Mouse (Mus musculus): ENCODE data around the gene Maco1. TPM values are rescaled to one million over a fixed set of nuclear protein-coding genes. Genes with fewer than 3 reads are reported as not detected.

Maco1 gene
- polyA plus RNA-seq, 1 experiment from 2014 or later = 22.6 TPM

DNA sequence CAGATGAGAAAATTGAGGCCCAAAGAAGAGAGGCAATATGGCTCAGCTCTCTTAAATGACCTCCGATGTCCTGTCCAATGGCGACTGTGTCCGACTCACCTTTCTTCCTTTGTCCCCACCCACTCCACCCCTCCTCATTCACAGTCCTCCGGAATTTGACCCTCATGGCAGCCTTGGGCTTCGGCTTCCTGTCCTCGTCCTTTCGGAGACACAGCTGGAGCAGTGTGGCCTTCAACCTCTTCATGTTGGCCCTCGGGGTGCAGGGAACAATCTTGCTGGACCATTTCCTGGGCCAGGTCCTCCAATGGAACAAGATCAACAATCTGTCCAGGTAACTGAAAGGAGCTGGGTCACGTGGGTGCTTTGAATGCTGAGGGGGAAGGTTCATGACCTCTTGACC is 23.0 kb upstream of the Maco1 start:
- H3K4me3 ChIP-seq (ENCODE audit: low read depth, low read length) = no peak overlapping the region
- H3K36me3 ChIP-seq (ENCODE audit: control insufficient read depth, insufficient read depth, low read length) = no peaks in the 10 kb centered on the region
- no peak overlapping the region for H3K27ac ChIP-seq (ENCODE audit: low read depth, low read length)
- no peaks in the 10 kb centered on the region for H3K9me3 ChIP-seq (replicated peaks; ENCODE audit: control insufficient read depth, low read length)
- no peak overlapping the region for H3K9ac ChIP-seq (ENCODE audit: low read depth, low read length)
- WGBS (ENCODE audit: insufficient replicate concordance) = 80% methylated on average over 9 of the region's 9 CpGs
- no peak overlapping the region for H3K4me2 ChIP-seq
- no peaks in the 10 kb centered on the region; the same call in 1 of the 2 replicates for H3K4me1 ChIP-seq (ENCODE audit: control insufficient read depth, insufficient read depth, low read length)
- no peaks in the 10 kb centered on the region for H3K27me3 ChIP-seq (ENCODE audit: control insufficient read depth, insufficient read depth, low read length)
- no peak for ATAC-seq (replicated peaks; ENCODE audit: insufficient number of reproducible peaks, low FRiP score, low TSS enrichment)

DNA sequence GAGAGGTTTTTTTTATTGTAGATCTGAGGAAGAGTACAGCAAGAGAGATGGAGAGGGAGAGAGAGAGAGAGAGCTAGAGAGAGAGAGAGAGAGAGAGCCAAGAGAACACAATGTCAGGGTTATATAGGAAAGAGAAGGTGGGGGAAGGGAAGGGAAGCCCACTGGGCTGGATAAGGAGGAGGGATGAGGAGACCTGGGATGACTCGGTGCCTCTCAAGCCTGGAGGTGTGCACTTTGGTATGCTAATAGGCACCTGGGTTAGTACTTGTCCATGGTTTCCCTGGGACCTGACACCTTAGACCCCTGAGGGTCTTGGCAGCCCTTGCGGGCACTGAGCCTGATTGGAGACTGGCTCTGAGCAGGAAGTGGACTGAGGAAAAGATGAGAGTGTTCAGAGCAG is 18.8 kb upstream of the Maco1 start:
- 42% methylated on average over 2 of the region's 2 CpGs for WGBS (ENCODE audit: insufficient replicate concordance)

DNA sequence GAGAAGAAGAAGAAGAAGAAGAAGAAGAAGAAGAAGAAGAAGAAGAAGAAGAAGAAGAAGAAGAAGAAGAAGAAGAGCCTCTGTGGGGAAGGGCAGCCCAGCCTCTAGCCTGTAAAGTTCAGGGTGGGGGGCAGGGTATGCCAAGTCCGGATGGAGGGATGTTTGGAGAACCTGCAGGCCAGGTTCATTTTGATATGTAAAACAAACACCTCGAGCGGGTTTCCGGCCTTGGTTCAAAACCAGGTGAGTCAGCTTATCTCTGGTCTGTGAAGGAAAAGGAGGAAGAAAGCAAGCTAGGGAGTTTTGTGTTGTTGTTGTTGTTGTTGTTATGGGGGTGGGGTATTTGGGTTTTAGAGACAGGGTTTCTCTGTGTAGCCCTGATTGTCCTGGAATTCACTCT is 18.3 kb upstream of the Maco1 start:
- no peak overlapping the region for H3K27ac ChIP-seq (ENCODE audit: low read depth, low read length)
- 24% methylated on average over 4 of the region's 4 CpGs for WGBS (ENCODE audit: insufficient replicate concordance)
- peaks cover 15% of the 10 kb centered on the region for H3K4me1 ChIP-seq (ENCODE audit: control insufficient read depth, insufficient read depth, low read length)
- no peak overlapping the region for H3K9ac ChIP-seq (ENCODE audit: low read depth, low read length)
- no peak overlapping the region for H3K4me2 ChIP-seq
- no peaks in the 10 kb centered on the region for H3K36me3 ChIP-seq (ENCODE audit: control insufficient read depth, insufficient read depth, low read length)
- ATAC-seq (replicated peaks; ENCODE audit: insufficient number of reproducible peaks, low FRiP score, low TSS enrichment) = no peak
- no peak overlapping the region for H3K4me3 ChIP-seq (ENCODE audit: low read depth, low read length)
- peaks cover 12% of the 10 kb centered on the region for H3K27me3 ChIP-seq (ENCODE audit: control insufficient read depth, insufficient read depth, low read length)
- no peaks in the 10 kb centered on the region for H3K9me3 ChIP-seq (replicated peaks; ENCODE audit: control insufficient read depth, low read length)

More for the DNA sequence above, 18.8 kb upstream of the Maco1 start:
- Histone ChIP-seq H3K4me2 (no peak overlapping the region), H3K9me3 (replicated peaks; ENCODE audit: control insufficient read depth, low read length) (no peaks in the 10 kb centered on the region), H3K27me3 (ENCODE audit: control insufficient read depth, insufficient read depth, low read length) (peaks cover 12% of the 10 kb centered on the region), H3K4me1 (ENCODE audit: control insufficient read depth, insufficient read depth, low read length) (peaks cover 15% of the 10 kb centered on the region), H3K4me3 (ENCODE audit: low read depth, low read length) (no peak overlapping the region), H3K36me3 (ENCODE audit: control insufficient read depth, insufficient read depth, low read length) (no peaks in the 10 kb centered on the region), H3K27ac (ENCODE audit: low read depth, low read length) (no peak overlapping the region), H3K9ac (ENCODE audit: low read depth, low read length) (no peak overlapping the region)
- ATAC-seq (replicated peaks; ENCODE audit: insufficient number of reproducible peaks, low FRiP score, low TSS enrichment) = no peak

DNA sequence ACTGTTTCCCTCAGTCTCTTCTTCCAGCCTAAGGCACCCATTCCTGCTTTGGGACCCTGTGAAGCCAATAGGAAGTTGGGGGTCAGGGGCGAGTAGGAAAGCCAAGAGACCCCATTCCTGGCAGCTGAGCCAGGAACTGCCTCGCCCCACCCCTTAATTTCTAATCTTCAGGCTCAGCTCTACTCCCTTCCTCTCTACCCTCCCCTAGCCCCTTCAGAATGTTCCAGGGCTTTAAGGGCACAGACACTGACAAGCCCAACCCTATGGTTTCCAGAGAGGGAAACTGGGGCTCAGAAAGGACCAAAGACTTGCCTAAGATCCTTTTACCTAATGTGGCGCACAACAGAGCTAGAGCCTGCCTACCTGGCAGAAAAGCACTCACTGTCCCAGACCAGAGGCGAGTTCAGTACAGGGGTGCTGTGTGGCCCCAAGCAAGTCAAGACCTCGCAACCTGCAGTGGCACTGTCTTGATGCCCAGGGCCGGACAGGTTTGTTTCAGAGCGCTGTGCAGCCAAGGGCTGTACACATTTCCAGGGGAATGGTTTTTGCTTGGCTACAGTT is 16.8 kb upstream of the Maco1 start:
- Histone ChIP-seq H3K4me1 (ENCODE audit: control insufficient read depth, insufficient read depth, low read length) (peaks cover 15% of the 10 kb centered on the region), H3K36me3 (ENCODE audit: control insufficient read depth, insufficient read depth, low read length) (no peaks in the 10 kb centered on the region), H3K9ac (ENCODE audit: low read depth, low read length) (peak overlapping the region; percentile 69), H3K4me3 (ENCODE audit: low read depth, low read length) (peak overlapping the region; percentile 30), H3K27me3 (ENCODE audit: control insufficient read depth, insufficient read depth, low read length) (peaks cover 12% of the 10 kb centered on the region), H3K4me2 (peak overlapping the region; percentile 71), H3K27ac (ENCODE audit: low read depth, low read length) (peak overlapping the region; percentile 82), H3K9me3 (replicated peaks; ENCODE audit: control insufficient read depth, low read length) (no peaks in the 10 kb centered on the region)
- 35% methylated on average over 7 of the region's 7 CpGs for WGBS (ENCODE audit: insufficient replicate concordance)
- ATAC-seq (replicated peaks; ENCODE audit: insufficient number of reproducible peaks, low FRiP score, low TSS enrichment) = peak; percentile 53; the same call in 1 of the 2 replicates

DNA sequence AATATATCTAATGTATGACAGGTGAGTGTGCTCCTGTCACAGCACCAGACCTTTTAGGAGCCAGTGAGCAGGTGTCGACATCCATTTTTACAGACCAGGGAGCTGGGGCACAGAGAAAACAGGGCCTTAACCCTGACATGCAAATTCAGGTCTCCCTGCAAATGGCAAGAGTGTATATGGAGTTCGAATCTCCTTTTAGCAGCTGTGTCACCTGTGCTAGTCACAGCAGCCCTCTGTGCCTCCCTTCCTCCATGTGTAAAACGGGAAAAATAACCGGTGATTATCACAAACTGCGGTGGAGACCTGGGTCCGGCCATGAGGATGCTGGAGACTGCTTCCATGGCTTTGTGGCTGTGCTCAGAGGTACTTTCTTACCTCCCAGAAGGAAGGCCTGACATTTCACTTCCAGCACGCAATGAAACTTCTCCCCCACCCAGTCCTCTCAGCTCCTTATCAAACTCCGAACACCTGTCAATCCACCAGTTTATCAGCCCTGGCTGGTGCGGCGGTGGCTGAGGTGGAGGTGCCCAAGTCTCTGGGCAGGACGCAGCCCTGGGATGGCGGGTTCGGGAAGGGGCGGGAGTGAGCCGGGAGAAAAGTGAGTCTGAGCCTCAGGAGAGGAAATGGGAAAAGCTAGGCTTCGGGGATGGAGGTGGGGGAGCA is 16.1 kb upstream of the Maco1 start:
- ATAC-seq (replicated peaks; ENCODE audit: insufficient number of reproducible peaks, low FRiP score, low TSS enrichment) = peak; percentile 79
- Histone ChIP-seq H3K36me3 (ENCODE audit: control insufficient read depth, insufficient read depth, low read length) (no peaks in the 10 kb centered on the region), H3K27me3 (ENCODE audit: control insufficient read depth, insufficient read depth, low read length) (peaks cover 12% of the 10 kb centered on the region), H3K4me2 (peak overlapping the region; percentile 71), H3K4me3 (ENCODE audit: low read depth, low read length) (peak overlapping the region; percentile 30), H3K27ac (ENCODE audit: low read depth, low read length) (peak overlapping the region; percentile 82), H3K4me1 (ENCODE audit: control insufficient read depth, insufficient read depth, low read length) (peaks cover 18% of the 10 kb centered on the region), H3K9ac (ENCODE audit: low read depth, low read length) (peak overlapping the region; percentile 69), H3K9me3 (replicated peaks; ENCODE audit: control insufficient read depth, low read length) (no peaks in the 10 kb centered on the region)
- 4% methylated on average over 16 of the region's 16 CpGs for WGBS (ENCODE audit: insufficient replicate concordance)

DNA sequence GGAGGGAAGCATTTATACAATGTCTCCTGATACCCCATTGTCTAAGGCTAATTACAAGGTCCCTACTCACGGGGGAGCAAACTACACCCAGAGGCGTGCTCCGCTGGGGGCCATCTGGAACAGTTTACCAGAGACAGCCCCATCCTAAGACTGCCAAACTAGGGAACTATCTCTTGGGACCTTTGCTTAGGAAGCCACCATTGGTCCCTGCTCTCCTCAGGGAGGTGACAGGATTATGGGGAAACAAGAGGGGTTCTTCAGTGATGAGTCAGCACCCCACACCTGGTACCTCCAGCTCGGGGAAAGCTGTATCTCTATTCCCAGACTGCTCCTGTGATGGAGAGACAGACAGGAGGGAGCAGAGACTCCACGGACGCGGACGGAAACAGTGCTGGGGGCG is 15.3 kb upstream of the Maco1 start:
- H3K4me2 ChIP-seq = peak overlapping the region; percentile 71

DNA sequence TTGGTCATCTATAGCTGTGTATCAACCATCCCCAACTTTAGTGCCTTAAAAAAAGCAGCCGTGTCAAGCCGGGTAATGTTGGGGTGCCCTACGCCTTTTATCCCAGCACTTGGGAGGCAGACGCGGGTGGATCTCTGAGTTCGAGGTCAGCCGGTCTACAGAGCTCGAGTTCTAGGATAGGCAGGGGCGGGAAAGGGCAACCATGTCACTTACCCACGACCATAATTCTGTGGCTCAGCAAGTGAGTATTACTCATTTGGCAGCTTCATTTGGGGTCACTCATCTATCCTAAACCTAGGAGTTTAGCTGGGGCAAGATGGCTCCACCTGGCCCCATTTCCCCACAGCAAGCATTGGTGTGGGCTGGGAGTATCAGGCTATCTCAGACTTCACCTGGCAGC is 14.9 kb upstream of the Maco1 start:
- Histone ChIP-seq H3K4me1 (ENCODE audit: control insufficient read depth, insufficient read depth, low read length) (peaks cover 18% of the 10 kb centered on the region), H3K4me3 (ENCODE audit: low read depth, low read length) (peak overlapping the region; percentile 30), H3K27me3 (ENCODE audit: control insufficient read depth, insufficient read depth, low read length) (peaks cover 12% of the 10 kb centered on the region), H3K9ac (ENCODE audit: low read depth, low read length) (peak overlapping the region; percentile 39; the same call in 1 of the 2 replicates), H3K9me3 (replicated peaks; ENCODE audit: control insufficient read depth, low read length) (no peaks in the 10 kb centered on the region), H3K27ac (ENCODE audit: low read depth, low read length) (peak overlapping the region; percentile 82; the same call in 1 of the 2 replicates), H3K36me3 (ENCODE audit: control insufficient read depth, insufficient read depth, low read length) (no peaks in the 10 kb centered on the region), H3K4me2 (peak overlapping the region; percentile 71)
- 84% methylated on average over 10 of the region's 10 CpGs for WGBS (ENCODE audit: insufficient replicate concordance)
- no peak for ATAC-seq (replicated peaks; ENCODE audit: insufficient number of reproducible peaks, low FRiP score, low TSS enrichment)

More for the DNA sequence above, 15.3 kb upstream of the Maco1 start:
- no peak for ATAC-seq (replicated peaks; ENCODE audit: insufficient number of reproducible peaks, low FRiP score, low TSS enrichment)
- H3K9ac ChIP-seq (ENCODE audit: low read depth, low read length) = peak overlapping the region; percentile 39; the same call in 1 of the 2 replicates
- peaks cover 18% of the 10 kb centered on the region for H3K4me1 ChIP-seq (ENCODE audit: control insufficient read depth, insufficient read depth, low read length)
- H3K4me3 ChIP-seq (ENCODE audit: low read depth, low read length) = peak overlapping the region; percentile 30
- no peaks in the 10 kb centered on the region for H3K9me3 ChIP-seq (replicated peaks; ENCODE audit: control insufficient read depth, low read length)
- WGBS (ENCODE audit: insufficient replicate concordance) = 21% methylated on average over 9 of the region's 9 CpGs
- H3K36me3 ChIP-seq (ENCODE audit: control insufficient read depth, insufficient read depth, low read length) = no peaks in the 10 kb centered on the region
- peak overlapping the region; percentile 82 for H3K27ac ChIP-seq (ENCODE audit: low read depth, low read length)
- peaks cover 12% of the 10 kb centered on the region for H3K27me3 ChIP-seq (ENCODE audit: control insufficient read depth, insufficient read depth, low read length)

DNA sequence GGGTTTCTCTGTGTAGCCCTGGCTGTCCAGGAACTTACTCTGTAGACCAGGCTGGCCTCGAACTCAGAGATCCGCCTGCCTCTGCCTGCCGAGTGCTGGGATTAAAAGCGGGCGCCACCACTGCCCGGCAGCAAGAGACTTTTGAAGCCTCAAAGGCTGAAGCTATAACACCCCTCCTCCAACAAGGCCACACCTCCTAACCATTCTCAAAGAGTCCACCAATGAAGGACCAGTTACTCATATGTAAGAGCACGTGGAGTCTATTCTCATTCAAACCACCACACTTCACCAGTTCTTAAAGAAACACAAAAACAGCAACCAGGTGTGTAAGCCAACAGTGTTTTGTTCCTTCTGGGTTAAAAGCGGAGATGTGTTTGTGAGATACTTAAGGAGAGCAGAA is 14.5 kb upstream of the Maco1 start:
- Histone ChIP-seq H3K4me3 (ENCODE audit: low read depth, low read length) (no peak overlapping the region), H3K27me3 (ENCODE audit: control insufficient read depth, insufficient read depth, low read length) (peaks cover 12% of the 10 kb centered on the region), H3K4me1 (ENCODE audit: control insufficient read depth, insufficient read depth, low read length) (peaks cover 18% of the 10 kb centered on the region), H3K36me3 (ENCODE audit: control insufficient read depth, insufficient read depth, low read length) (no peaks in the 10 kb centered on the region), H3K9ac (ENCODE audit: low read depth, low read length) (no peak overlapping the region), H3K27ac (ENCODE audit: low read depth, low read length) (no peak overlapping the region), H3K9me3 (replicated peaks; ENCODE audit: control insufficient read depth, low read length) (no peaks in the 10 kb centered on the region), H3K4me2 (peak overlapping the region; percentile 71)
- 83% methylated on average over 8 of the region's 8 CpGs for WGBS (ENCODE audit: insufficient replicate concordance)
- ATAC-seq (replicated peaks; ENCODE audit: insufficient number of reproducible peaks, low FRiP score, low TSS enrichment) = no peak

DNA sequence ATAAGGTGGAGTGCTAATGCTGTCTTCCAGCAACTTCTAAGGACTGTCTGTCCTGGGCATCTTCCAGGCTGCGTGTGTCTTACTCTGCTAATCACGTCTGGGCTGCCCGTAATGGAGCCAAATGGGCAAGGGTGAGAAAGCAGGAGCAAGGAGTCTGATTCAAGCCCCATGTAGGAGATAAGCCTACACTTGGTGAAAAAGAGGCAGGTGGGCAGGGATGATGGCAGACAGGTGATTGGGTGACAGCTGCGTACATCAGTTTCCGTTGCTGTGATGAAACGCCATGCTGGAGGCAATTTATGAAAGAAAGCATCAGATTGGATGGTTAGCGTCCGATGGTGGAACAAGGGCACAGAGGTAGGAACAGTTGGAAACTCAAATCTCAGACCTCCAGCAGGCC is 14.1 kb upstream of the Maco1 start:
- Histone ChIP-seq H3K36me3 (ENCODE audit: control insufficient read depth, insufficient read depth, low read length) (no peaks in the 10 kb centered on the region), H3K4me2 (peak overlapping the region; percentile 33), H3K9me3 (replicated peaks; ENCODE audit: control insufficient read depth, low read length) (no peaks in the 10 kb centered on the region), H3K4me3 (ENCODE audit: low read depth, low read length) (no peak overlapping the region), H3K27me3 (ENCODE audit: control insufficient read depth, insufficient read depth, low read length) (peaks cover 12% of the 10 kb centered on the region), H3K27ac (ENCODE audit: low read depth, low read length) (no peak overlapping the region), H3K4me1 (ENCODE audit: control insufficient read depth, insufficient read depth, low read length) (peaks cover 18% of the 10 kb centered on the region), H3K9ac (ENCODE audit: low read depth, low read length) (no peak overlapping the region)
- WGBS (ENCODE audit: insufficient replicate concordance) = 91% methylated on average over 8 of the region's 8 CpGs
- no peak for ATAC-seq (replicated peaks; ENCODE audit: insufficient number of reproducible peaks, low FRiP score, low TSS enrichment)

Data from heart, embryonic 11.5 days (tissue).